Mouse (Mus musculus): ENCODE data around the gene Dennd2c. TPM values are rescaled to one million over a fixed set of nuclear protein-coding genes. Genes with fewer than 3 reads are reported as not detected.

Dennd2c gene
- total and polyA plus RNA-seq, 3 experiments: 0.35 to 14.1 (median 7.2) TPM

- Histone ChIP-seq H3K27me3 (ENCODE audit: insufficient read depth, low read length) (no peaks in the 10 kb centered on the region), H3K36me3 (replicated peaks) (peaks cover 56% of the 10 kb centered on the region), H3K4me3 (ENCODE audit: low read depth, low read length) (no peak overlapping the region), H3K4me1 (ENCODE audit: insufficient read depth, low read depth, low read length) (no peaks in the 10 kb centered on the region), H3K9me3 (replicated peaks) (no peaks in the 10 kb centered on the region)
- DNase-seq (ENCODE audit: low spot score) (no peak), ATAC-seq (ENCODE audit: extremely low read depth, insufficient number of reproducible peaks, low FRiP score, poor library complexity, severe bottlenecking) (no peak)
- no peak for TF ChIP-seq POLR2AphosphoS5 (IDR thresholded peaks at IDR 0.05; ENCODE audit: insufficient replicate concordance, low read depth, low read length)
Observed at GRCm38 (mm10) chr3:103068971-103069370, 33.4 kb upstream of the Dennd2c start.

GRCm38 (mm10) chr3:103073771-103074170, 28.6 kb upstream of the Dennd2c start, which contains the start of gene Ampd1:
Gene Ampd1, plus strand, starts transcription at chr3:103074014.
- DNase-seq (ENCODE audit: low spot score): no peak

GRCm38 (mm10) chr3:103075871-103076270, 26.5 kb upstream of the Dennd2c start:
- ATAC-seq (ENCODE audit: extremely low read depth, insufficient number of reproducible peaks, low FRiP score, poor library complexity, severe bottlenecking) (no peak), DNase-seq (ENCODE audit: low spot score) (no peak)
- no peaks in the 10 kb centered on the region for H3K9me3 ChIP-seq (replicated peaks)
- H3K36me3 ChIP-seq (replicated peaks): no peaks in the 10 kb centered on the region
- H3K27me3 ChIP-seq (ENCODE audit: insufficient read depth, low read length): peaks cover 11% of the 10 kb centered on the region
- TF ChIP-seq TAL1 (conservative IDR thresholded peaks at IDR 0.05; ENCODE audit: low read depth, low read length) (no peak), GATA2 (IDR thresholded peaks at IDR 0.05; ENCODE audit: borderline replicate concordance, low read depth, low read length) (no peak), POLR2AphosphoS5 (IDR thresholded peaks at IDR 0.05; ENCODE audit: insufficient replicate concordance, low read depth, low read length) (no peak), GATA1 (IDR thresholded peaks at IDR 0.05; ENCODE audit: borderline replicate concordance, low read length) (no peak), CTCF (IDR thresholded peaks at IDR 0.05; ENCODE audit: low read depth, low read length) (no peak)
- no peaks in the 10 kb centered on the region for H3K4me1 ChIP-seq (ENCODE audit: insufficient read depth, low read depth, low read length)
- no peak overlapping the region for H3K4me3 ChIP-seq (ENCODE audit: low read depth, low read length)

More at GRCm38 (mm10) chr3:103073771-103074170, 28.6 kb upstream of the Dennd2c start, which contains the start of gene Ampd1:
- TF ChIP-seq POLR2AphosphoS5 (IDR thresholded peaks at IDR 0.05; ENCODE audit: insufficient replicate concordance, low read depth, low read length): no peak
- no peak for TF ChIP-seq CTCF (IDR thresholded peaks at IDR 0.05; ENCODE audit: low read depth, low read length)
- no peak for TF ChIP-seq TAL1 (conservative IDR thresholded peaks at IDR 0.05; ENCODE audit: low read depth, low read length)
- TF ChIP-seq GATA2 (IDR thresholded peaks at IDR 0.05; ENCODE audit: borderline replicate concordance, low read depth, low read length): no peak
- TF ChIP-seq GATA1 (IDR thresholded peaks at IDR 0.05; ENCODE audit: borderline replicate concordance, low read length): no peak
- Histone ChIP-seq H3K36me3 (replicated peaks) (peaks cover 12% of the 10 kb centered on the region), H3K9me3 (replicated peaks) (no peaks in the 10 kb centered on the region), H3K4me1 (ENCODE audit: insufficient read depth, low read depth, low read length) (no peaks in the 10 kb centered on the region), H3K4me3 (ENCODE audit: low read depth, low read length) (no peak within 1 kb of the TSS), H3K27me3 (ENCODE audit: insufficient read depth, low read length) (peaks cover 2% of the 10 kb centered on the region; the same call in 1 of the 2 replicates)
- ATAC-seq (ENCODE audit: extremely low read depth, insufficient number of reproducible peaks, low FRiP score, poor library complexity, severe bottlenecking): no peak

GRCm38 (mm10) chr3:103076476-103076875, 25.9 kb upstream of the Dennd2c start:
- Histone ChIP-seq H3K36me3 (replicated peaks) (no peaks in the 10 kb centered on the region), H3K4me3 (ENCODE audit: low read depth, low read length) (no peak overlapping the region), H3K9me3 (replicated peaks) (no peaks in the 10 kb centered on the region), H3K27me3 (ENCODE audit: insufficient read depth, low read length) (peaks cover 17% of the 10 kb centered on the region), H3K4me1 (ENCODE audit: insufficient read depth, low read depth, low read length) (no peaks in the 10 kb centered on the region)
- TF ChIP-seq POLR2AphosphoS5 (IDR thresholded peaks at IDR 0.05; ENCODE audit: insufficient replicate concordance, low read depth, low read length) (no peak), GATA1 (IDR thresholded peaks at IDR 0.05; ENCODE audit: borderline replicate concordance, low read length) (no peak), GATA2 (IDR thresholded peaks at IDR 0.05; ENCODE audit: borderline replicate concordance, low read depth, low read length) (no peak)
- ATAC-seq (ENCODE audit: extremely low read depth, insufficient number of reproducible peaks, low FRiP score, poor library complexity, severe bottlenecking): no peak
- no peak for DNase-seq (ENCODE audit: low spot score)

- Histone ChIP-seq H3K36me3 (replicated peaks) (no peaks in the 10 kb centered on the region), H3K27me3 (ENCODE audit: insufficient read depth, low read length) (peaks cover 34% of the 10 kb centered on the region), H3K4me3 (ENCODE audit: low read depth, low read length) (no peak overlapping the region), H3K4me1 (ENCODE audit: insufficient read depth, low read depth, low read length) (no peaks in the 10 kb centered on the region), H3K9me3 (replicated peaks) (no peaks in the 10 kb centered on the region)
- TF ChIP-seq GATA2 (IDR thresholded peaks at IDR 0.05; ENCODE audit: borderline replicate concordance, low read depth, low read length) (no peak), CTCF (IDR thresholded peaks at IDR 0.05; ENCODE audit: low read depth, low read length) (no peak), GATA1 (IDR thresholded peaks at IDR 0.05; ENCODE audit: borderline replicate concordance, low read length) (no peak)
- no peak for DNase-seq (ENCODE audit: low spot score)
- no peak for ATAC-seq (ENCODE audit: extremely low read depth, insufficient number of reproducible peaks, low FRiP score, poor library complexity, severe bottlenecking)
Observed at GRCm38 (mm10) chr3:103079301-103079700, 23.1 kb upstream of the Dennd2c start.

- Histone ChIP-seq H3K4me3 (ENCODE audit: low read depth, low read length) (no peak overlapping the region), H3K27me3 (ENCODE audit: insufficient read depth, low read length) (peaks cover 46% of the 10 kb centered on the region), H3K36me3 (replicated peaks) (no peaks in the 10 kb centered on the region), H3K4me1 (ENCODE audit: insufficient read depth, low read depth, low read length) (no peaks in the 10 kb centered on the region), H3K9me3 (replicated peaks) (no peaks in the 10 kb centered on the region)
- no peak for TF ChIP-seq GATA1 (IDR thresholded peaks at IDR 0.05; ENCODE audit: borderline replicate concordance, low read length)
- DNase-seq (ENCODE audit: low spot score) (no peak), ATAC-seq (ENCODE audit: extremely low read depth, insufficient number of reproducible peaks, low FRiP score, poor library complexity, severe bottlenecking) (no peak)
Observed at GRCm38 (mm10) chr3:103081051-103081450, 21.4 kb upstream of the Dennd2c start.

- DNase-seq (ENCODE audit: low spot score) (no peak), ATAC-seq (ENCODE audit: extremely low read depth, insufficient number of reproducible peaks, low FRiP score, poor library complexity, severe bottlenecking) (no peak)
- Histone ChIP-seq H3K4me1 (ENCODE audit: insufficient read depth, low read depth, low read length) (no peaks in the 10 kb centered on the region), H3K4me3 (ENCODE audit: low read depth, low read length) (no peak overlapping the region), H3K36me3 (replicated peaks) (no peaks in the 10 kb centered on the region), H3K9me3 (replicated peaks) (no peaks in the 10 kb centered on the region), H3K27me3 (ENCODE audit: insufficient read depth, low read length) (peaks cover 48% of the 10 kb centered on the region)
- TF ChIP-seq GATA2 (IDR thresholded peaks at IDR 0.05; ENCODE audit: borderline replicate concordance, low read depth, low read length) (no peak), POLR2AphosphoS5 (IDR thresholded peaks at IDR 0.05; ENCODE audit: insufficient replicate concordance, low read depth, low read length) (no peak), TAL1 (conservative IDR thresholded peaks at IDR 0.05; ENCODE audit: low read depth, low read length) (no peak), CTCF (IDR thresholded peaks at IDR 0.05; ENCODE audit: low read depth, low read length) (no peak), GATA1 (IDR thresholded peaks at IDR 0.05; ENCODE audit: borderline replicate concordance, low read length) (no peak)
Observed at GRCm38 (mm10) chr3:103081861-103082453, 20.4 kb upstream of the Dennd2c start.

Measured in G1E (cell line).